Mouse (Mus musculus) myocyte (in vitro differentiated cells): ENCODE data around the gene Gm5678.

ENCODE experiments used
- POLR2A ChIP-seq: IDR thresholded peaks from one replicate; pipeline ENCODE4 v1.6.1; 2011; ENCODE audit warnings: low read depth, mild to moderate bottlenecking, control low read depth, moderate library complexity; ENCODE audit not compliant: insufficient read length
- POLR2AphosphoS2 ChIP-seq: IDR thresholded peaks from one replicate; pipeline ENCODE4 v1.6.1; 2011; ENCODE audit warnings: low read depth, control low read depth; ENCODE audit not compliant: insufficient read length
- TCF12 ChIP-seq: IDR thresholded peaks from one replicate; pipeline ENCODE4 v1.6.1; 2011; ENCODE audit warnings: mild to moderate bottlenecking, control low read depth; ENCODE audit not compliant: poor library complexity, insufficient read depth, severe bottlenecking
- TCF3 ChIP-seq: IDR thresholded peaks from one replicate; pipeline ENCODE4 v1.6.1; 2011; ENCODE audit warnings: low read depth, control low read depth; ENCODE audit not compliant: insufficient read length

- TF ChIP-seq TCF3 (no peak), POLR2A (no peak), TCF12 (no peak), POLR2AphosphoS2 (no peak)
Measured at GRCm38 (mm10) chr16:93644006-93644405, 16.1 kb downstream of the Gm5678 start.
